Mouse (Mus musculus) stomach, postnatal 0 days (tissue): ENCODE results near the gene Ctnnbl1.

Experiments used
- CTCF ChIP-seq: IDR thresholded peaks from 2 replicates; pipeline ENCODE4 v1.5.1; 2016; ENCODE audit warnings: antibody characterized with exemption, low read depth, mild to moderate bottlenecking, moderate library complexity
- EP300 ChIP-seq: optimal IDR thresholded peaks from 2 replicates; pipeline ENCODE3; 2016; ENCODE audit warnings: antibody characterized with exemption

DNA sequence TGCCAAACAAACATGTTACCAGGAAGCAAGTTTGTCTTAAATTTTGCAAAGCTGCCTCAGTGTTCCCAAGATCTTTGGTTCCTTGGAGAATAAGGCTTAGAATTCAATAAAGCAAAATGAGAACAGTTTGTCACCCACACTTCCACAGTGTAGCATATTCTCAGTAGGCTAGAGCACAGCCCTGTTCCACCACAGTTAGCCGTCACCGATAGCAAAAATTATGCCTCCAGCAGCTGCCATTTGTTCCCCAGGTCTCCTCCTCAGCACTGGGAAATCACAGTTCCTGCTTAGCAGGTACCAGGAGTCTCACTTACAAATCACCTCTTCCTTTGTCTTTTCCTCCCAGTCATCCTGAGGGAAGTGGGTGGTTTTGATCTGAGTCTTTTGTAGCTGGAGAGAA lies 10.8 kb downstream of the Ctnnbl1 start:
- TF ChIP-seq CTCF: no peak
- no peak for TF ChIP-seq EP300
